Mouse (Mus musculus) small intestine, adult 2 months (tissue): Measurements from ENCODE around the gene Nuf2. TPM values are rescaled to one million over a fixed set of nuclear protein-coding genes. Genes with fewer than 3 reads are reported as not detected.

Experiments
- H3K27ac ChIP-seq: fragments of 200-500 bp; 2 replicates; pipeline ENCODE4 v1.5.1; 2012; ENCODE audit warnings: low read depth, low read length, control low read depth, inconsistent platforms; ENCODE audit not compliant: insufficient read depth
- H3K27me3 ChIP-seq: fragments of 200-500 bp; 2 replicates; pipeline ENCODE4 v1.6.1; 2012; ENCODE audit warnings: mild to moderate bottlenecking, moderate library complexity, low read length, inconsistent platforms; ENCODE audit not compliant: control insufficient read depth, insufficient read depth
- H3K36me3 ChIP-seq: fragments of 200-500 bp; 2 replicates; pipeline ENCODE4 v1.6.1; 2012; ENCODE audit warnings: mild to moderate bottlenecking, low read length, control low read depth, inconsistent platforms; ENCODE audit not compliant: control insufficient read depth, insufficient read depth
- H3K4me1 ChIP-seq: fragments of 200-500 bp; 2 replicates; pipeline ENCODE4 v1.6.1; 2012; ENCODE audit warnings: low read length, inconsistent platforms, mixed read lengths; ENCODE audit not compliant: control insufficient read depth, insufficient read depth, insufficient read length
- H3K4me3 ChIP-seq: fragments of 200-500 bp; 2 replicates; pipeline ENCODE4 v1.5.1; 2012; ENCODE audit warnings: low read depth, mild to moderate bottlenecking, control low read depth, inconsistent platforms, low read length, moderate library complexity
- CTCF ChIP-seq: fragments of 200-500 bp; IDR thresholded peaks from 2 replicates; pipeline ENCODE4 v1.5.1; 2012; ENCODE audit warnings: low read depth, mild to moderate bottlenecking, control low read depth, inconsistent platforms, low read length, moderate library complexity, mixed read lengths; ENCODE audit not compliant: insufficient replicate concordance, insufficient read length; ENCODE audit errors: extremely low read depth
- POLR2A ChIP-seq: fragments of 200-500 bp; IDR thresholded peaks from 2 replicates; pipeline ENCODE4 v1.6.1; 2012; ENCODE audit warnings: low read depth, mild to moderate bottlenecking, control low read depth, inconsistent platforms, low read length, moderate library complexity
- WGBS: fragments of 180-500 bp; shearing (Covaris S2); methylation state at CpG from one replicate; pipeline ENCODE4 v1.1.7; 2018; 5-methylcytosine and 5-hydroxymethylcytosine counted together
- polyA plus RNA-seq: library from polyadenylated mRNA; depleted of rRNA; stranded (reverse); fragments of >200 nt; gene quantifications from 2 replicates; pipeline ENCODE4 v1.2.3, GENCODE M21; 2012; rRNA removed

Gene Nuf2
- polyA plus RNA-seq, 1 experiment, result 0.35 TPM

- H3K27me3 ChIP-seq, result no peaks in the 10 kb centered on the region
- H3K4me1 ChIP-seq, result no peaks in the 10 kb centered on the region
- H3K4me3 ChIP-seq, result no peak overlapping the region
- WGBS, result 77% methylated on average over 5 of the region's 5 CpGs
- TF ChIP-seq POLR2A (no peak), CTCF (no peak)
- H3K27ac ChIP-seq, result no peak overlapping the region
- no peaks in the 10 kb centered on the region for H3K36me3 ChIP-seq
Measured at GRCm38 (mm10) chr1:169467791-169468190, 63.5 kb downstream of the Nuf2 start.

GRCm38 (mm10) chr1:169462386-169463115 lies 68.7 kb downstream of the Nuf2 start:
- TF ChIP-seq POLR2A, result no peak
- no peak for TF ChIP-seq CTCF
- Histone ChIP-seq H3K27ac (no peak overlapping the region), H3K36me3 (no peaks in the 10 kb centered on the region), H3K27me3 (no peaks in the 10 kb centered on the region), H3K4me3 (no peak overlapping the region), H3K4me1 (no peaks in the 10 kb centered on the region)
- 79% methylated on average over 15 of the region's 15 CpGs for WGBS

- 26% methylated on average over 11 of the region's 11 CpGs for WGBS
- H3K4me1 ChIP-seq, result no peaks in the 10 kb centered on the region
- H3K4me3 ChIP-seq, result no peak overlapping the region
- TF ChIP-seq POLR2A (no peak), CTCF (peak; percentile 56; the same call in 1 of the 2 replicates)
- H3K36me3 ChIP-seq, result no peaks in the 10 kb centered on the region
- no peak overlapping the region for H3K27ac ChIP-seq
- no peaks in the 10 kb centered on the region for H3K27me3 ChIP-seq
Measured at GRCm38 (mm10) chr1:169459071-169459782, 72.0 kb downstream of the Nuf2 start.

Other genes with a start within 250 kb of the Nuf2 start
- 10.9 and 14.3 TPM in 2 replicates for gene Rgs5, start 124.0 kb upstream of the Nuf2 start, polyA plus RNA-seq
- 0.34 and 0.48 TPM in 2 replicates for gene Rgs4, start 216.2 kb upstream of the Nuf2 start, polyA plus RNA-seq